Mouse (Mus musculus) cerebellum, adult 11-12 months (tissue): ENCODE data around the gene Gm20388.

ENCODE experiments used
- DNase-seq: peaks from one replicate; pipeline ENCODE4 v3.0.0; 2022

The Gm20388 gene

DNA sequence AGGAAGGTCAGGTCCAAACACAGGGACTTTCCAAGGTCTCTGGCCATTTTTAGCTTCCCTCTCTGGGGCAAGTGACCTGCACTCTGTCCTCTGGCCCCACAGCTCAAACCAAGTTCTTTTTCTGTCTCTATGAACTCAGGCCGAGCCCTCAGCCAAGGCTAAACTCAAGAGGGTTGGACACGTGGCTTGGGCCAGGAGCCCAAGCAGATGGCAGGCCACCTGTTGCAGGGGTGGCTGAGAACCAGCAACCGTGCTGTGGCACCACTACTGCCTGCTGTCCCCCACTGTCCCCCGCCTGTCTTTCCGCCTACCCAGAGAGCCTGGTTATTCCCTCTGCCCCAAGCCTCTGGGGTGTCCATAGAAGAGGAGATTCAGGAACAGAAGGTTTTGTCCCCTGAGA lies 303.3 kb downstream of the Gm20388 start:
- DNase-seq, result peak; percentile 95

DNA sequence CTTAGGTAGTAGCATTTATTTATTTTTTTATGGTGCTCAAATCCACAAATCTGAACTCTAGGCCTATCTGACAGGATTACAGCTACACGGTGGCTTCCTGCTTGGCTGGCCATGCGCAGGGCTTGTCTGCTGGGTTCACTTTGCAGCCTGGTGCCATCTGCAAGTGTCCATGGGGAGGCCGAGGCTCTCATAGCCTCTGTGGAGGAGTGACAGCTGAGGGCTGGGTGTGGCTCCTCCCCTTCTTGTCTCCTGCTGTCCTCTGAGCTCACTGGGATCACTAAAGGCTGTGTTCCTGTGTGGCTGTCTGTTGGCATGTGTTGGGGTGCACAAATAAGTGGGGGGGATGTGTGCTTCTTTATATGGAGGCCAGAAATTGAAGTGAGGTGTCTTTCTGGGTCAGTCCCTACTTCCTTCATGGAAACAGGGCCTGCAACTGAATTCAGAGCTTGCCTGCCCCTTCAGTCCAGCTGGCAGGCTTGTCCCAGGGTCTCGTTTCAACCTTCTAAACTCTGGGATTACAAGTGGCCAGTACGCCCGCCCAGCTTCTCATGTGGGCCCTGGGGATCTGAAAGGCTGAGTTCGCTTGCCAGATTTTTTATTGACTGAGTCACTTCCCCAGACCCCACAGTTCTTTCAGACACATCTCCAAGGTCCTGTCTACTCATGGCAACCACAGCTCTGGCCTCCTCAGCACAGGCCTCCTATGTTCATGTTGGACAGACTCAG lies 304.9 kb downstream of the Gm20388 start:
- DNase-seq, result peak; percentile 56

DNA sequence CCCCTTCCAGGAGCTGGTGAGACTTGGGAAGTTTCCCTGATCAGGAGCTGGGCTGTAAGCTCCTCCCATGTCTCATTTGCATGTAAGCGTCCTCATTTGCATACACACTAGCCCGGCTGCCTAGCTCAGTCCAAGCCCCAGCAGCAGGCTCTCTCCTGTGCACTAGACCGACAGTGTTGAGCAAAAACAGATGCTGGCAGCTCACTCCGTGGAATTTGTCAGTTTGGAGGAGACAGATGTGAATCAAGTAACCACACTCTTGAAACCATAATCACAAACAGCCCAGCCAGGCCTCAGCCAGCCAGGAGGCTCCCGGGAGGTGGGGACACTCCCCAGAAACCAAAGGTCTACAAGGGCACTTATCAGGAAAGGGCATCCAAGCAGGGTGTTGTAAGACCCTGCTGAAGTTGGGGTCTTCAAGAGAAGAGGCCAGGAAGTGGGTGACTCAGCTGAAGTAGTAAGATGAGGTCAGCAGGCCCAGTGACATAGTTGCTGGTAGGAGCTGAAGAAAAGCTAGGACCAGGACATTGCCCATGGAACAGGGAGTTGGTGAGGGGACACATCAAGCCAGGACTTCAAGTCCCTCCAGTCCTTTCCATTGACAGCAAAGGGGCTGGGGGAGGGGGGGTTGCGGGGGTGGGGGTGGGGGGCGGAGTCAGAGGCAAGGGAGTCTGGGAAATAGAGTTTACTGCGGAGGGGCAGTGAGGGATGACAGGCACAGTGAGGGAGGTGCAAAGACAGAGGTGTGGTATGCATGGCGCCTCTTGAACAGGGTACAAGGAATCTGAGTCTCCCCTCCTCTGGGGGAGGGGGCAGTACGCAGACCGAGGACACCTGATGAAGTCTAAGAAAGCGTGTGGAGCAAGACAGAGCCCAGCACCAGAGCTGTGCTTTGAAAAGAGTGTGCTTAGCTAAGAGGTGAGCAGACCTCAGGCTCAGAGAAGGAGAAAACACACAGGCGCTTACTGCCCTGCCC lies 306.5 kb downstream of the Gm20388 start:
- no peak for DNase-seq

DNA sequence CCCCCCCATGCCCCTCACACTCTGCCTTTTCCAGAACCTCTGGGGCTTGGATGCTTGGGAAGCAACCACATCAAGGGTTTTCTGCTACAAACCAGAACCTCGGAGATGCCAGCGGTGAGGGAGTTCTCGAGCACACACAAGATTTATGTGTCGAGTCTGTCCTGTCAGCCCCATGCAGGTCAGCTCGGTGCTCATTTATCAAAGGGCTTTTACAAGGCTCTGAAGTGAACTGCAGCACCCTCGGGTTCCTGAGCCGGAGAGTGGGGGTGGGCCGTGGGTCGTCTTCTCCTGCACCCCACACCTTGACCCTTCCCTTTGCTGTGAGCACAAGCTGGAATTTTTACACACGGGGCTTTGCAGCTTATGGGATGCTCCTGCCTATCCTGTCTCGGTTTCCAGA lies 311.9 kb downstream of the Gm20388 start:
- DNase-seq, result no peak

DNA sequence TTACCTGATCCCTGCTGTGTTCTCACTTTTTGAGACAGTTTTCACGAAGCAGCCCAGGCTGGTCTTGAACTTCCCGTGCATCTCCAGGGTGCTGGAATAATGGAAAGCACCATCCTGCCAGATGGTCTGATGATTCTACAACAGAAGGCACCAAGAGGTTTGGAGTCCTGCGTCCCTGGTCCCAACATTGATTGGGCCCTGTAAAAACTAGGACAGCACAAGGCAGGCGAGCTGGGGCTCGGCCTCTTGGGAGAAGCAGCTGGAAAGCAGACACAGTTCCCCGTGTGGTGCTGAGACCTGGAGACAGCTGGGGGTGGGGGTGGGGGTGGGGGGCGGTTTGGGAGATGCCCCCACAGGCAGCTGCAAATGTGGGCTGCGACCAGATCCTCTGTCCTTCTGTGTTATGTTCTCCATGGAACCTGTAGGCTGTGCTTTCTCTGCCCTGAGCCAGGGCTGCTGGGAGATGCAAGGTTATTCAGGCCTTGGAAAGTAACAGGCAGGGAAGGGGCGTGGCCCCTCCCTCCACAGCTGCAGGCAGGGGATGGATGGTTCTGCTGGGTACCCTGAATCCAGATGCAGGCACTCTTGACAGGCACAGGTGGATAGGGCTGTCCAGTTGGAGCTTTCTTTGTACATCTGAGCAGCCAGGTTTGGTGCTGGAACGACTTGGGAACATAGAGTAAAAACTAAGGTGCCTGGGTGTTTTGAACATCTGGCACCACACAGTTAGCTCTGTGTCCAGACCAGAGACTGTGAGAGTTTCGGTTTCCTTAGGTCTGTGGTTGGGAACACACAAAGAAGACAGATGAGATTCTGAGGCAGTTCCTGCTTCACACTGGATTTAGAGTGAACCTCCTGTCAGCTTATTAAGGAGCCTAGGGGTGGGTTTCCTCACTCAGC lies 314.1 kb downstream of the Gm20388 start:
- no peak for DNase-seq

DNA sequence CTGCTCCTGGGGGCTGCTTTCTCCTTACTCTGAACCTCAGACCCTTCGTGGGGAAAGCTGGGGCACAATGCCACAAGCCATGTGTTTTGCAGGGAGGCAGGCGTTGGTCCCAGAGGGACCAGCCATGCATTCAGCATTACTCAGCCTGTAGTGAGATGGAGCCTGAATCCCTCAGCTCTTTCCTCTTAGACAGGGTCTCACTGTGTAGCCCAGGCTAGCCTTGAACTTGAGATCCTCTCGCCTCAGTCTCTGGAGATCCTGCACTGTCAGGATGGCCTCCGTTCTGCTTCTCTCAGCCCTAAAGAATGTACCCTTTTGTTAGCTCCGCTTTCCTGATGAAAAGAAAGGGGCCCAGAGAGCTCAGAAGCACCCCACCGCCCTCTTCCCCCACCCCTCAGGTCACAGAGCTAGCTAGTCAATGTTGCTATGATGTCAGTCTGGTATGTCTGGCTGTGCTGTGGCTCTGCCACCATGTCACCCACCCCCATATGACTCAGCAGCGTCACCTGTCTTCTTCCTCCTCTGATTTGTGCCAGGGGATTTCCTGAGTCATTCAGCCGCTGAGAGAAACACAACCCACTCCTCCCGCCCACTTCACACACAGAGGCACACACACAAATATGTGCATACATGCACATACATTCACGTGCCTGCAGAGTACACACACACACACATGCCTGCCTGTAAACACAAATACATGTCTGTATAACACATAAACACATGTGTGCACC lies 314.9 kb downstream of the Gm20388 start:
- no peak for DNase-seq

DNA sequence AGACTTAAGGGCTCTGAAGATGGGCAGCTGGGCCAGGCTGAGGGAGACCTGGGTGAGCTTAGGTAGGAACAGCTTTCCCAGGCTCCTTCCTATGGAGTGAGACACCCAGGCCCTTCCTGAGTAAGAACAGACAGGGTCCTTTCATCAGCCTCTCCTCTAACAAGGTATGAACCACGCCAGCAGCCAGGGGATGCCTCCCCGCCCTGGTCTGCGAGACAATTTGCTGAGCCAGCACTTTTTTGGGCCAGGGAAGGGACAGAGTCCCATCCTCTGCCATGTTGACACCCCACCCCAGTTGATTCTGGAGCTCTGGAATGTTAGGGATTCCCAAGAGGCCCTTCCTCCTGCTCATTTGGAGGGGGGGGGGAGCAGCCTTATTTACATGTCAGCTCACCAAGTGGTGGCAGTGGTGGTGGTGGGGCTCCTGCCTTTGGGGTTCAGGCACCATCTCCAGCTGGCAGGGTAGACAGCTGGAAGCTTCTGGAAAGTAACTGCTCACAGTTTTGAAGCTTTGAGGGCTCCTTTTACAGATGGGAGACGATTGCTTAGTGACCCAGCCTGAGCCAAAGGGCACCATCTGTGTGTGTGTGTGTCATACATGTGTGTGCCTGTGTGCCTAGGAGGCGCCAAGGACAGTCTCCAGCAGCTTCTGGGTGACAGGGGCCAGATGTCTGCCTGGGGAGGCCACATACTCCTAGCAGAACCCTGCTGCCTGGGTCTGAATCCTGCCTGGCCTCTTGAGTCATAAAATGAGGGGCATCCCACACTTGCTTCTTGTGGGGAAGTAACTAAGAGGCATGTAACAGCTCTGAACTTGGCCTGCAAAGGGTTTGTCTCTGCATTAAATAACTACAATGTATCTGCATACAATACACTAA lies 316.3 kb downstream of the Gm20388 start:
- DNase-seq, result no peak

DNA sequence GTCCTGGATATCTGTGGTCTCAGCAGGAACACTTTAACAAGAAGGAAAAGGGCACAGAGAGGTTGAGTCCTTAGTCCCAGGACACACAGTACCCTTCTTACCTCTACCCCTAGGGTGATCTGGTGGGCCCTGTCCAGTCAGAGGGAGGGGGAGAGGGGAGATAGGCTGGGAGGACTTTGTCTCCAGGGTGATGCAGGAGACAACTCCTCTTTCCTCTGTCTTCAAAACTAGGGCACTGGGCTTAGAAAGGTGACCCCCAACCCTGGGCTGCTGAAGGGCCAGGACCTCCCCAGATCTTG lies 316.9 kb downstream of the Gm20388 start:
- DNase-seq, result no peak

DNA sequence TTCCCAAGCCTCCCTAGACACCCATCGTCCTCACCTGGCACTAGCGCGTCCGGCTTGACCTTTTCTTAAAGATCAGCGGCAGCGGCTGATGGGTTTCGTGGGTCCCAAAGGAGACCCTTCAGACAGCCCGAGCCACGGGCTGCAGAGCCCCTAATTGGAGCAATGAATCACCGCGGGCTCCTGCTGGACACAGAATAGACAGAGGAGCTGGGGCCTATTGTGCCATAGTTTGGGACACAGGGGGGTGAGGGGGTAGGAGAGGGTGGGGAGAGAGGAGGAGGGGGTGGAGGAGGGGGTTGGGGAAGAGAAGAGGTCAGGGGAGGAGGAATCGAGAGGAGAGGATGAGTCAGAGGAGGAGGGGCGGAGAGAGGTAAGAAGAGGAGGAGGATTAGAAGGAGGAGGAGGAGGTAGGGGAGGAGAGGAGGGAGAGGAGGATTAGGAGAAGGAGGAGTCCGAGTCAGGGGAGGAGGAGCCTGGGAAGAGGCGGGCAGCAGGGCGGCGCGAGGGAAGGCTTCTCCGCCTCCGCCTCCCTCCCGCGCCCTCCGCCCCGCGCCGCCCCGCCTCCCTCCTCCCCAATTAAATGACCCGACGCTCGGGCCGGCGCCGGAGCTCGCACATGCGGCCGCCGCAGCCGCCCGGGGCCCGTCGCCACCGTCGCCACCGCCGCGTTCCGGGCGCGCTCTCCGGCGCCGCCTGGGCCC lies 317.4 kb downstream of the Gm20388 start, which contains the start of gene Gse1:
Gene Gse1 (plus strand): TSS at position 566 of the 701 bp plus-strand sequence.
- DNase-seq, result peak; percentile 77

DNA sequence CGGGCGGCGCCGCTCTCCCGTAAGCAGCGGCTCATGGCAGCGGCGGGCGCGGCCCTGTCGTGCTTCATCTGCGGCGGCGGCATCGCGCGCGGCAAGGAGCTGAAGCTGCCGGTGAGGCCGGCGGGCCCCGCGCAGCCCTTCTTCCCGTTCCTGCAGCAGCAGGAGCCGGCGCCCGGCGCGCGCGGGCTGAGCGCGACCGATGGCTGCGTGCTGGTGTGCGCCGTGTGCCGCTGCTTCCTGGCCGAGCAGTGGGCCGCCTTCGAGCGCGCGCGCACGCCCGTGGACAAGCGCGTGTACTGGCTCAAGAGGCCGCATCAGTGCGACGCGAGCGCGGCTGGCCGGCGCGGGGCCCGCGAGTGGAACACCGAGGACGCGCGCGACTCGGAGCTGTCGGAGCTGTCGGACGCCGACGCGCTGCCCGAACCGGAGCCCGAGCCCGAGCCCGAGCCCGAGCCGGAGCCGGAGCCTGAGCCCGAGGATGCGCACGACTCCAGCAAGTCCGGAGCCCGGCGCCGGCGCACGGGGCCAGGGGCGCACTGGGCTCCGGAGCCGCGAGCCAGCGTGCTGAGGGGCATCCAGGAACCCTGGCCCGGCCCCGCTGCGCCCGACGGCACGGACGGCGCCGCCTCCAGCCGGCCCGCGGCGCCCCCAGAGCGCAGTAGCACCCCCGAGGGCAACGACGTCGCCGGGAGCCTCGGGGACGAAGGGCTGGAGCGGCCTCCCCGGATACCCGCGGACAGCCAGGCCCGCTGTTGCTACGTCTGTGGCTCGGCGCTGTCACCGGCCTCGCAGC lies 318.3 kb downstream of the Gm20388 start:
- peak; percentile 53 for DNase-seq

DNA sequence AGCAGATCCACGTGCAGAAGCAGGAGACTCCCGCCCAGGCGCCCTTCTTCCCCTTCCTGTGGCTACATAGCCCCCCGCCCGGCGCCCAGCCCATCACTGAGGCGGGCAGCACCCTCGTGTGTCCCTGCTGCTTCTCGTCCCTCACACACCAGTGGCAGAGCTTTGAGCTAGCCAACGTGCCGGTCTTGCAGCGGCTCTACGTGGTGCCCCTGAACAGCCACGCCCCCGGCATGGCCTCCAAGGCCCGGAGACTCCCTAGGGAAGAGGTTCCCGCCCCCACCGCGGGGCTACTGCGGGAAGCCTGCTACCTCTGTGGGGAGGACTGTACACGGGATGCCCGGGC lies 318.9 kb downstream of the Gm20388 start:
- peak; percentile 44 for DNase-seq

DNA sequence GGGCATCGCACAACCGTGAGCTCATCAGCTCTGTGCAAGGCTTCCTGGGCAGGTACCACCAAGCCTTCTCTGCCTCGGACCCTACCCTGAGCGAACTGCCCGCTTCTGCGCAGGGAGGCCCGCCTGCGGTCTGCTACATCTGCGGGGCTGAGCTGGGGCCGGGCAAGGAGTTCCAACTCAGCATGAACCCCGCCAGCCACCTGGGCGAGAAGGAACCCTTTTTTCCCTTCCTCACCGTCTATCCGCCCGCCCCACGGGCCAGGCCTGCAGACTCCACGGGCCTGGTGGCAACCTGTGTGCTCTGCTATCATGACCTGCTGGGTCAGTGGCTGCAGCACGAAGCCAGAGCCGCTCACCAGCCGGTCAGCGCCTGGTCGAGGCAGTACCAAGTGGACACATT lies 319.4 kb downstream of the Gm20388 start:
- DNase-seq, result no peak

DNA sequence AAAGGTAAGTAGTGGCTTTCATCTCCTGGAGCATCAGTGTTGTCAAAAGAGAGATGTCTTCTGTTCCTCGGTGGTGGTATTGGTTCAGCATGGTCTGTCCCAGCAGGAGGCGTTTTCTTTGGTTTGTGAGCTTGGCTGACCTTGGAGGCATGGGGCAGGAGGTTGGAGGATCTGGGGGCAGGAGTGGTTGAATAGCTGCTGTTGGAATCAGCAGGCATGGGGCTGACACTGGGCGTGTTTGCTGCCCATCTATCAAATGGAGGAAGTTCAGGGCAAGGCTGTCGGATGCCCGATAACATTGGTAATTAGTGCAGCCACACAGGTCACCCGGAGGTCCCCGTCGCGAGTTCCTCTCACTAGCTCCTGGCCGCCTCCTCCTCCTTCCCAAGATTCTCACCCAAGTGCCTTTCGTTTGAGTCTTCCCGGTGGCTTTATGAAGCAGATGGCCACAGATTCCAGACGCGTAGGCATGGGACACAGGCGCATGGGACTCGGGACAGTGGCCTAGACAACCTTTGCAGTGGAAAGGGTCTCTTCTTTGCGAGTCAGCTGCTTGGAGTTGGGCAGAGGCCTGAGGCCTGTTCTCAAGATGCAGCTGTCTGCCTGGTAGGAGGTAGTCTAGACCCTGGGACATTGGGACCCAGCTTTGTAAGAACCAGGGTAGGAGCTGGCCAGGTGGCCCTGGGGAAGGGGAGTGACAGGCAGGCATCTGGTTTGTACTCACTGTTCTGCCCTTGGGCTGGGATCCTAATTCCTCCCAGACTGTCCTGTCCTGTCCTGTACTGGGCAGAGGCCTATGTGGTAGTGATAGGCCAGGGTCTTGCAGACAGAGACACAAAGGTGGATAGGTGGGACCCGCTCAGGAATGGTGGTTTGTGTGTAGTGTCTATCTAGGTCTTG lies 320.3 kb downstream of the Gm20388 start:
- no peak for DNase-seq

DNA sequence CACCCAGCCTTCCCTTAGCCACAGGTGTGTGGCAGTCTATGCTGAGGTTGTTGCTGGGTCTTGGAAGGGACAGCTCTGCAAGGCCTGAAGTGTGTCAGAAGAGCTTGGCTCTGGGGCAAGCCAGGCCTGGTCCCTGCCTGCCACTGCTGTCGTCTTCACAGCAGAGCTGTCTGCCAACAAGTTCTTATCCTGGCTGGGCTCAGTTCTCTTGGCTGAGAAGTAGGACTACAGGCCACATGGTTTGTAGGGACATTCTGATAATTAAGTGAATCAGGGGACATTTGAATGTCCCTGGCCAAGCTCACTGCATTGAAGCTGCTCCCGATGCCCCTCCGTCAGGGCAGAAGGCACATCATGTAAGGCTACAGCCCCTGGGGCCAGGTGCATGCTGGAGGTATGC lies 321.2 kb downstream of the Gm20388 start:
- no peak for DNase-seq

DNA sequence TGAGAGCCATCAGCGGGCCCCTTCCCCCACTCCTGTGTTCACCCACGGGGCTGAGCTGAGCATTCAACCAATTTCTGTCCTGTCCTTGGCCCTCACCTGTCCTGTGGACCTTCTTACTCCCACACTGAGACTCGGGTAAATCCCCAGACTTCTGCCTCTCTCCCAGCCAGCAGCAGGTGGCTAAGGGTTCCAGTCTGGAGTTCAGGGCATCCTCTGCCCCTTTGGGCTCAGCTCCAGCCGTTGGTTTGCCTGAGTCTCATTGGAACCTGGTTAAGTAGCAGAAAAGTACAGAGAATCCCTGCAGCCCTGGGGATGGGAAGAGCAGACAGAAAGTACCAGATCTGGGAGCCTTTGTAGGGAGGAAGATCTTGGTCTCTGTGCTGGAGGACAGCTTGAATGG lies 321.8 kb downstream of the Gm20388 start:
- no peak for DNase-seq

DNA sequence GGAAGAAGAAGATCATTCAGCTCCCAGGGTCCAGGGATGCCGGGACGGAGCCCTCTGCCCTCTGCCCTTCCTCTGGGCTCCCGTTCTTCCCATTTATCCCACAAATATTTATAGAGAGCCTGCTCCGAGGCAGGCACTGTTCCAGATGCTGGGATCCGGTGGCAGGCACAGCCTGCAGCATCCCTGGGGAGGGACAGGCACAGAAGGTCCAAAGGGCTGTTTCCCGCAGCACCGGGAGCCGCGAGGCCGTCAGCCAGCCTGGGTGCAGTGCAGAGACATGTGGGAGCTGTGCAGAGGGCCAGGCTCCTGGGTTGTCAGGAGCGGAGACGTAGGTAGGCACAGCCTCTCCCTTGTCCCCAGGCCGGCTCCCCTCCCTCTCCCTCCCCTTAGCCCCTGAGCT lies 322.3 kb downstream of the Gm20388 start:
- no peak for DNase-seq

DNA sequence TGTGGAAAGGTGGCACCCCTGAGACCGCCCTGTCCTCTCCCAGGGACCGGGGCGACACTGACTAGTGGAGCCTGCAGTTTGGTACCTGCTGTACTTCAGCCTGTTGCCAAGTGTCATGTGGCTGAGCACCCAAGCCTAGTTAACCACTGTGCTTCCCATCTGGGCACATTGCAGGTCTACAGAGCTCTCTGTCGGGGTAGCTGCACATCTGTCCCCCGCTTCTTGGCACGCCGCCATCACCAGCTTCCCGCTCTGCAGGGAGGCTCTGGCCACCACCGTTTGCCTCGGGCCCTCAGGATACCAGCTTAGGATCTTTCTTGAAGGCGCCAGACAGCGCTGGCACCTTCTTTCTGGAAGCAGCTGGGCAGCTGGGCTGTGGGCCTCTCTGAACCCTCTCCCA lies 323.8 kb downstream of the Gm20388 start:
- DNase-seq, result no peak

DNA sequence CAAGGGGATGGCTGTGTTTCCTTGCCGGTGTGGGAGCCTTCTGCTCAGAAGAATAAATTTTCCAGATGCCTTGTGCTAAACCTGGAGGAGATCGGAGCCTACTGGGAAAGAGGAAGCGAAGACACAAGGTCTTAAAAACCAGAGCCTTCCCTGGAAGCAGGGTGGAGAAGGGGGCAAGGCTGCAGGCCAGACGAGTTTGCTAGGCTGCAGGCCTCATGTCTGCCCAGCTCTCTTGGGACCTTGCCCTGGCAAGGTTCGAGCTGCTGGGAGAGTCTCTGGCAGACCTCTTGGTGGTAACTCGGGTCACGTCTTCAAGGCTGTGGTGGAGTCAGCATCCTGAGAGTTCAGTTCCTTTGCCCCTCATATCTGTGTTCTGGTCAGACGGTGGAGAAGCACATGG lies 324.2 kb downstream of the Gm20388 start:
- DNase-seq, result no peak

DNA sequence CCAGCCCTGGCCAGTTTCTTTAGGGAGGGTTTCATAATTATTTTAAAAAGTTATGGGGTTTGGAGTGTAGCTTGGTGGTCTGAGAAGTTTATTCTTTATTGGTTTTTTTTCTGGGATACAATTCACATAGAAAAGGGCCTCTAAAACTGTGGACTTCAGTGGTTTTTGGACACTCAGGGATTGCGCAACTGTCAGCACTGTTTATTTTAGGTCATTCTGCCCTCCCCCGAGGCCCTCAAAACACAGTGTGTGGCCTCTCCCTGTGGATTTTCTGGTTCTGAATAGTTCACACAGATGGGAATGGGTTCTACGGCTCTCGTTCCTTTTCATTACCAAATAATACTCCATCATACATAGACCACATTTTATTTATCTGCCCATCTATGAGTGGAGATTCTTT lies 332.6 kb downstream of the Gm20388 start:
- DNase-seq, result no peak
